Mouse (Mus musculus) cerebellum, adult 2 months (tissue): ENCODE measurements around the gene Prmt8.

Experiments used
- CTCF ChIP-seq: fragments of 200-500 bp; IDR thresholded peaks from 2 replicates; pipeline ENCODE4 v1.5.1; 2011; ENCODE audit warnings: low read depth, mild to moderate bottlenecking, control low read depth, low read length, moderate library complexity, borderline replicate concordance; ENCODE audit not compliant: insufficient read depth
- POLR2A ChIP-seq: fragments of 200-500 bp; IDR thresholded peaks from 2 replicates; pipeline ENCODE4 v1.6.1; 2011; ENCODE audit warnings: low read length, control low read depth, borderline replicate concordance; ENCODE audit not compliant: insufficient read depth

DNA sequence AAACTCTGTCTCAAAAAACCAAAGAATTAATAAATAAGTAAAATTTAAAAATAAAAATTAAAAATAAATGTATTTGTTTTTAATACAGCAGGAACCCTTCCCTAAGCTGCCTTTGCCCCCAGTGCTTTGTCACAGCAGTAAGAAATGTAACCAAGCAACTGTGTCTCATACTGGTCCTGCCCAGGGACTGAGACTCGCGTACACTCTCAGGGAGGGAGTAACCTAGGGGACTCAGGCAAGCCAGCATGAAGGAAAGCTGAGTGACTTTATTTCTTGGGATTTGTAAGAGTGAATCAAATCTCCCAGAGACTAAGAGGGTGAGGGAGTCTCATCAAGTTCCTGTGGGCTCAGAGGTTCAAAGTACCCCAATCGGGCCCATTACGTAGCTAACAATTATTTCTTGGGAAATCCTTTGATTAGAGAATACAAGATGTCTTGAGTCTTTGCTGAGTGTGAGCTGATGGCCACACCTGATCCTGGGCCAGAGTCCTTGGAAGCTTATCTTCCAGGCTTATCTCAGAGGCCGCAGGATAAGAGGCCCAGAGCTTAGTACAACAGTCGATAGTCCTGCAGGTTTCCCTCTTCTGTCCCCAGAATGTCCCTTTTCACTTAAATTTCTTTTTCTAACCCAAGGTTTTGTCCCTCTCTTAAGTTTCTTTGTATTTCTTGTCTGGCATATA is 82.0 kb downstream of the Prmt8 start:
- TF ChIP-seq CTCF (no peak), POLR2A (no peak)
